Mouse (Mus musculus) bone marrow, adult 2 months (tissue): ENCODE results near the gene Doc2b.

Experiments
- CTCF ChIP-seq: fragments of 200-500 bp; IDR thresholded peaks from 2 replicates; pipeline ENCODE4 v1.5.1; 2011; ENCODE audit warnings: low read length, control low read depth; ENCODE audit not compliant: control insufficient read depth, insufficient read depth
- POLR2A ChIP-seq: fragments of 200-500 bp; IDR thresholded peaks from 2 replicates; pipeline ENCODE4 v1.6.1; 2011; ENCODE audit warnings: low read depth, mild to moderate bottlenecking, control low read depth, low read length, borderline replicate concordance; ENCODE audit not compliant: control insufficient read depth

DNA sequence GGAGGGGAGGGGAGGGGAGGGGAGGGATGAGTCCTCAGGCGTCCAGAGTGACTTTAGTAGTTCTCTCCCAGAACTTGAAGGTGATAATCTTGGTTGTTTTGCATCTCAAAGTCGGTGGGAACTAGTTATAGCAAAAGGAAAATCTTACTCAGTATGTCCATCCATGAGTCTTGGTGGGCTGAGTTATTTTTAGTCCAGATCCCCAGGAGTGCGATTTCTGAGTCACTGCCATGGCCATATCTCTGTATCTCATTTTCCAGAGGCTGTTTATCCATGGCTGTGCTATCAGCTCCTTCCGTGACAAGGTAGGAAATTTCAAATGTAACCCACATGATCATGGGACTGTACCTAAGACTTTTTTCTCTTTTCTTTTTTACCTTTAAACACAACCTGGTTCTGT lies 73.5 kb downstream of the Doc2b start:
- TF ChIP-seq CTCF (no peak), POLR2A (no peak)
